Mouse (Mus musculus): Measurements from ENCODE around the gene Ablim1.

Gene Ablim1

GRCm38 (mm10) chr19:56989171-56989570 lies 325.5 kb downstream of the Ablim1 start:
- DNase-seq (ENCODE audit: low read depth, low spot score): no peak

- DNase-seq (ENCODE audit: low read depth, low spot score): no peak
These were observed 330.5 kb downstream of the Ablim1 start for GRCm38 (mm10) chr19:56984229-56984628.

GRCm38 (mm10) chr19:56983757-56984156 lies 331.0 kb downstream of the Ablim1 start:
- DNase-seq (ENCODE audit: low read depth, low spot score): no peak
